Mouse (Mus musculus) liver, adult 2 months (tissue): ENCODE results near the gene Mllt11. TPM values are rescaled to one million over a fixed set of nuclear protein-coding genes. Genes with fewer than 3 reads are reported as not detected.
A peak's percentile ranks its signal among the peaks of the same experiment; 100 is the strongest.

ENCODE experiments used
- DNase-seq: peaks from one replicate; pipeline ENCODE4 v3.0.0-alpha.2; 2011; ENCODE audit warnings: low read depth, low spot score; ENCODE audit errors: extremely low read depth
- H3K27ac ChIP-seq: fragments of 200-500 bp; replicated peaks from 2 replicates; pipeline ENCODE4 v1.5.1; 2012; ENCODE audit warnings: low read depth, mild to moderate bottlenecking, control low read depth, inconsistent platforms, low read length; ENCODE audit not compliant: insufficient read depth
- H3K27me3 ChIP-seq: fragments of 200-500 bp; 2 replicates; pipeline ENCODE4 v1.6.1; 2012; ENCODE audit warnings: mild to moderate bottlenecking, moderate library complexity, low read length, inconsistent platforms; ENCODE audit not compliant: control insufficient read depth, insufficient read depth
- H3K36me3 ChIP-seq: fragments of 200-500 bp; 2 replicates; pipeline ENCODE4 v1.6.1; 2012; ENCODE audit warnings: low read length, inconsistent platforms; ENCODE audit not compliant: control insufficient read depth, insufficient read depth
- H3K4me1 ChIP-seq: fragments of 200-500 bp; 2 replicates; pipeline ENCODE4 v1.6.1; 2011; ENCODE audit warnings: low read length; ENCODE audit not compliant: control insufficient read depth, insufficient read depth
- H3K4me3 ChIP-seq: fragments of 200-500 bp; 2 replicates; pipeline ENCODE4 v1.5.1; 2011; ENCODE audit warnings: low read depth, mild to moderate bottlenecking, control low read depth, low read length, moderate library complexity; ENCODE audit not compliant: insufficient read depth
- H3K79me2 ChIP-seq: fragments of 200-500 bp; 2 replicates; pipeline ENCODE4 v1.6.1; 2012; ENCODE audit warnings: inconsistent platforms, mild to moderate bottlenecking, low read length, moderate library complexity; ENCODE audit not compliant: control insufficient read depth, insufficient read depth
- H3K9ac ChIP-seq: fragments of 200-500 bp; 2 replicates; pipeline ENCODE4 v1.6.1; 2012; ENCODE audit warnings: low read depth, mild to moderate bottlenecking, control low read depth, inconsistent platforms, low read length
- CTCF ChIP-seq: fragments of 200-500 bp; IDR thresholded peaks from 2 replicates; pipeline ENCODE4 v1.5.1; 2011; ENCODE audit warnings: low read depth, low read length, control low read depth
- POLR2A ChIP-seq: fragments of 200-500 bp; IDR thresholded peaks from 2 replicates; pipeline ENCODE4 v1.6.1; 2011; ENCODE audit warnings: low read length, control low read depth; ENCODE audit not compliant: insufficient read depth; ENCODE audit errors: extremely low read depth
- WGBS: fragments of 180-500 bp; shearing (Covaris S2); methylation state at CpG from one replicate; pipeline ENCODE4 v1.1.7; 2018; 5-methylcytosine and 5-hydroxymethylcytosine counted together
- polyA plus RNA-seq: library from polyadenylated mRNA; depleted of rRNA; stranded (reverse); fragments of >200 nt; gene quantifications from 2 replicates; pipeline ENCODE4 v1.2.3, GENCODE M21; 2012
- total RNA-seq: library from RNA; depleted of rRNA; stranded (reverse); fragments of >200 nt; gene quantifications from 2 replicates; pipeline ENCODE4 v1.2.3, GENCODE M21; 2014

The Mllt11 gene
- total and polyA plus RNA-seq, 2 experiments, result 0.83 to 1.4 TPM

DNA sequence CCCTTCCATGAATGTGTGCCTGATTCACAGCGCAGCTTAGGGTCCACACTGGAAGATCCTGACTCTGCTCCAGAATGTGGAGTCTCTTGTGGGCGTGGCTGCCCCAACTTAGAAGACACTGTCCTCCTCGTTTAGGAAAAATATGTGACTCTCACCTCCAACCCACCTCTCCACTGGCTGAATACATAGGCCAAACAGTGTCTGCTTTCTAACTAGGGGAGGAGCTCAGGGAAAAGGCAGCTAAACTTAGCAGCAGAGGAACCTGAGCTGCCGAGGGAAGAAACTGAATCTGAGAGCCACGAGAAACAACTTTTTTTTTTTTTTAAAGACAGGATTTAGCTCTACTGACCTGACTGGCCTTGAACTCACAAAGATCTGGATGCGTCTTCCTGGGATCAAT is 43.2 kb upstream of the Mllt11 start:
- 72% methylated on average over 6 of the region's 6 CpGs for WGBS
- no peak overlapping the region for H3K27ac ChIP-seq
- DNase-seq, result no peak
- H3K79me2 ChIP-seq, result peaks cover 13% of the 10 kb centered on the region; the same call in 1 of the 2 replicates
- H3K36me3 ChIP-seq, result no peaks in the 10 kb centered on the region
- H3K4me1 ChIP-seq, result peaks cover 17% of the 10 kb centered on the region
- H3K9ac ChIP-seq, result no peak overlapping the region
- no peak for TF ChIP-seq POLR2A
- no peak for TF ChIP-seq CTCF
- H3K27me3 ChIP-seq, result no peaks in the 10 kb centered on the region
- H3K4me3 ChIP-seq, result no peak overlapping the region

DNA sequence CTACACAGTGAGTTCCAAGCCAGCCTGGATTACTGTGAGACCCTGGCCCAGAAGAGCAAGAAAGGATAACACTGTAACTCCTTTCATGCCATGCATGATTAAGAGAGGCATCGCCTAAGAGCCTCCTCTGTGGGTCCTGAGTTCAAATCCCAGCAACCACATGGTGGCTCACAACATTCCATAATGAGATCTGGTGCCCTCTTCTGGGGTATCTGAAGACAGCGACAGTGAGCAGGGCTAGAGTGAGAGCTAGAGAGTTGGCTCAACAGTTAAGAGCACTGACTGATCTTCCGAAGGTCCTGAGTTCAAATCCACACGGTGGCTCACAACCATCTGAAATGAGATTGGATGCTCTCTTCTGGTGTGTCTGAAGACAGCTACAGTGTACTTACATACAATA is 42.5 kb upstream of the Mllt11 start:
- H3K27ac ChIP-seq, result no peak overlapping the region
- no peak overlapping the region for H3K4me3 ChIP-seq
- WGBS, result 96% methylated on average over 4 of the region's 4 CpGs
- no peak for TF ChIP-seq CTCF
- TF ChIP-seq POLR2A, result no peak
- no peaks in the 10 kb centered on the region for H3K27me3 ChIP-seq
- DNase-seq, result no peak
- H3K36me3 ChIP-seq, result no peaks in the 10 kb centered on the region
- peaks cover 13% of the 10 kb centered on the region; the same call in 1 of the 2 replicates for H3K79me2 ChIP-seq
- H3K4me1 ChIP-seq, result peaks cover 15% of the 10 kb centered on the region
- no peak overlapping the region for H3K9ac ChIP-seq

GRCm38 (mm10) chr3:95273471-95273870 is 41.5 kb upstream of the Mllt11 start:
- Histone ChIP-seq H3K9ac (no peak overlapping the region), H3K4me1 (peaks cover 15% of the 10 kb centered on the region), H3K36me3 (no peaks in the 10 kb centered on the region), H3K79me2 (peaks cover 11% of the 10 kb centered on the region; the same call in 1 of the 2 replicates), H3K4me3 (no peak overlapping the region), H3K27me3 (no peaks in the 10 kb centered on the region), H3K27ac (no peak overlapping the region)
- TF ChIP-seq CTCF (no peak), POLR2A (no peak)
- 92% methylated on average over 5 of the region's 5 CpGs for WGBS
- no peak for DNase-seq

- H3K4me3 ChIP-seq, result no peak overlapping the region
- WGBS, result 76% methylated on average over 12 of the region's 12 CpGs
- H3K9ac ChIP-seq, result no peak overlapping the region
- peaks cover 6% of the 10 kb centered on the region for H3K4me1 ChIP-seq
- H3K36me3 ChIP-seq, result no peaks in the 10 kb centered on the region
- no peak for TF ChIP-seq CTCF
- TF ChIP-seq POLR2A, result no peak
- DNase-seq, result peak; percentile 56
- H3K79me2 ChIP-seq, result peaks cover 11% of the 10 kb centered on the region; the same call in 1 of the 2 replicates
- H3K27ac ChIP-seq, result no peak overlapping the region
- no peaks in the 10 kb centered on the region for H3K27me3 ChIP-seq
These were observed 38.9 kb upstream of the Mllt11 start for GRCm38 (mm10) chr3:95270766-95271364.

- Histone ChIP-seq H3K4me3 (no peak overlapping the region), H3K27ac (no peak overlapping the region), H3K79me2 (peaks cover 6% of the 10 kb centered on the region; the same call in 1 of the 2 replicates), H3K27me3 (no peaks in the 10 kb centered on the region), H3K9ac (no peak overlapping the region), H3K4me1 (peaks cover 6% of the 10 kb centered on the region; the same call in 1 of the 2 replicates), H3K36me3 (peaks cover 3% of the 10 kb centered on the region; the same call in 1 of the 2 replicates)
- 53% methylated on average over 5 of the region's 5 CpGs for WGBS
- TF ChIP-seq CTCF, result no peak
- no peak for TF ChIP-seq POLR2A
- DNase-seq, result peak; percentile 64
These were observed 37.8 kb upstream of the Mllt11 start for GRCm38 (mm10) chr3:95269789-95270188.

DNA sequence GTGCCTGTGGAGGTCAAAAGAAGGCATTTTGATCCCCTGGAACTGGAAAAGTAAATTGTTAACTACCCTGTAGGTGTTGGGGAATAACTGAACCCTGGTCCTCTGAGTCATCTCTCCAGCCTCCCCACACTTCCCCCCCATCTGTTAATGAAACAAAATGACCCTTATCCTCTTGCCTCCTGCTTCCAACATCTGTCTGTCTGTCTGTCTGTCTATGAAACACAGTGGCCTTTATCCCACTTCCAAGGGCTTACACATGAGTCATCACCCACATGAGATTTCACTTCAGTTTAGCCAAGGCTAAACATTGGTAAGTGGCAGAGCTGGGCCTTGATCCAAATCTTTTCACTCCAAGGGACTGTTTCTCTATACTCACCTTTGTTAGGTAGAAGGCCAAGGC is 35.9 kb upstream of the Mllt11 start:
- H3K79me2 ChIP-seq, result 0 out of 2 replicates have a peak, but pooled peaks cover 4% of the 10 kb centered on the region
- H3K9ac ChIP-seq, result no peak overlapping the region
- H3K27me3 ChIP-seq, result no peaks in the 10 kb centered on the region
- peaks cover 13% of the 10 kb centered on the region for H3K4me1 ChIP-seq
- DNase-seq, result peak; percentile 83
- H3K36me3 ChIP-seq, result peaks cover 6% of the 10 kb centered on the region; the same call in 1 of the 2 replicates
- H3K4me3 ChIP-seq, result no peak overlapping the region
- H3K27ac ChIP-seq, result peak overlapping the region; percentile 32; the same call in 1 of the 2 replicates
- no peak for TF ChIP-seq CTCF
- no peak for TF ChIP-seq POLR2A
